Mouse (Mus musculus): Measurements from ENCODE around the gene Olfr1058. TPM values are rescaled to one million over a fixed set of nuclear protein-coding genes. Genes with fewer than 3 reads are reported as not detected.
"Not testable (repeated sequence)": the region's sequence is repeated elsewhere in the genome, so short reads cannot be mapped to it uniquely, and the experiment has no call there.

Olfr1058 gene
- not detected in 2 replicates for polyA plus RNA-seq (2014; fragmentation: Nextera tagmentation; extraction: Ambion mirVana)

DNA sequence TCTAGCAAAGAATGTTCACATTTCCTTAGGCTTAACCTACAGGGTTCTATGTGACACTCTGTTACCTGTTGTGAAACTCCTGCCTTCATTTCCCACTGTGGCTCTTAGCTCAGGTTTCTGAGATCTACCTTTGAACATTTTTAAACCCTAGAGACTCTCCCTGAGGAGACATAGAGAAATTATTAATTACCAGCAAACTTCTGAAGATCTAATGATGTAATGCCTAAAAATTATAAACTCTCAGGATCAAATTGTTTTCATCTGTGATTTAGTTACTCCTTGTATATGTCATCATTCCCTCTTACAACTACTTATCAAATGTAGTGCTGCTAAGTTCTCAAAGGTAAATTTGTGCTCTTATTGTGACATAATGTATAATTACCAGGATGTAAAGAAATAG is at the start of gene Olfr1058:
Olfr1058 (minus strand) TSS at position 101 of the 400 bp plus-strand sequence.
- H3K27ac ChIP-seq (ENCODE audit: low read depth, low read length); H3K4me2 ChIP-seq; H3K9me3 ChIP-seq (ENCODE audit: control insufficient read depth, low read length); H3K4me3 ChIP-seq (ENCODE audit: low read depth, low read length); H3K4me1 ChIP-seq (ENCODE audit: control insufficient read depth, insufficient read depth, low read length); ATAC-seq (ENCODE audit: low FRiP score); H3K36me3 ChIP-seq (ENCODE audit: control insufficient read depth, insufficient read depth, low read length); H3K9ac ChIP-seq (ENCODE audit: low read length); DNase-seq (ENCODE audit: low spot score, missing footprints); H3K27me3 ChIP-seq (ENCODE audit: control insufficient read depth, insufficient read depth, low read length): not testable (repeated sequence)

DNA sequence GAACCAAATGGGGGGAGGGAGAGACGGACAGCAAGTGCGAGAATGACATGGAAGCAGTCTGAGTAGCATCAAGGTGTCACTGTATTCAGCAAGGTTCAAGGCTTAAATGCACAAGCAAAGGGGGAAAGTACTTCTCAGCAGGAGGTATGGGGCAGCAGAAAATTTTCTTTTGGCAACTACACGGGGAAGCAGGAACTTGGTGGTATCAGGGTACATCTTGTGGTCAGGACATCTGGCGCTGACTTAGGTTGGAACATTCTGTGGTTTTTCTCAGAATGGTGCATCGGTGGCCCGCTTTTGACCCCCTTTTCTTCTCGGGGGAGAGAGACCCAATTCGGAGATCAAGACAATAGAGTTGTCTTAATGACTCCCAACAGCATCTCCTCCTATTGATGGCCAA is 40.1 kb upstream of the Olfr1058 start:
- 87% methylated on average over 8 of the region's 8 CpGs for WGBS
- not testable (repeated sequence) for H3K9me3 ChIP-seq (ENCODE audit: control insufficient read depth, low read length); H3K4me1 ChIP-seq (ENCODE audit: control insufficient read depth, insufficient read depth, low read length); H3K27me3 ChIP-seq (ENCODE audit: control insufficient read depth, insufficient read depth, low read length); H3K4me3 ChIP-seq (ENCODE audit: low read depth, low read length); H3K9ac ChIP-seq (ENCODE audit: low read length); H3K36me3 ChIP-seq (ENCODE audit: control insufficient read depth, insufficient read depth, low read length); ATAC-seq (ENCODE audit: low FRiP score); H3K4me2 ChIP-seq; H3K27ac ChIP-seq (ENCODE audit: low read depth, low read length); DNase-seq (ENCODE audit: low spot score, missing footprints)

DNA sequence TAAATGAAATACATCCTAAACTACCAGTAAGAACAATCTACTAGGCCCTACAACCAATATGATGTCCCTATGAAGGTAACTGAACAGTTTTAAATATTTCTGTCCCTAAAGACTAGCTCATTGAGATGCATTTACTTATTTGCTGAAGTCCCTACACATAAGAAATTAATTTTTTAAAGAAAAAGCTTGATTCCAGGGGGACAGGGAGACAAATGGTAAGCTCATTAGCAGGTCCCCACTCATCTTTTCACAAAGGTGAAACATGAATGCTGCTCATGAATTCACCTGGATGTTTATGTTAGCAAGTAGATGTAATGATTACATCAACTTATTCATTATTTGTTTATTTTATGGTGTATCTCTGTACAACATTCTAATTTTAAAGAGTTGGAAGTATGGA is 38.3 kb upstream of the Olfr1058 start, which contains the start of gene Olfr1062:
Olfr1062 (minus strand) TSS at position 101 of the 400 bp plus-strand sequence.
- not testable (repeated sequence) for H3K9ac ChIP-seq (ENCODE audit: low read length)

DNA sequence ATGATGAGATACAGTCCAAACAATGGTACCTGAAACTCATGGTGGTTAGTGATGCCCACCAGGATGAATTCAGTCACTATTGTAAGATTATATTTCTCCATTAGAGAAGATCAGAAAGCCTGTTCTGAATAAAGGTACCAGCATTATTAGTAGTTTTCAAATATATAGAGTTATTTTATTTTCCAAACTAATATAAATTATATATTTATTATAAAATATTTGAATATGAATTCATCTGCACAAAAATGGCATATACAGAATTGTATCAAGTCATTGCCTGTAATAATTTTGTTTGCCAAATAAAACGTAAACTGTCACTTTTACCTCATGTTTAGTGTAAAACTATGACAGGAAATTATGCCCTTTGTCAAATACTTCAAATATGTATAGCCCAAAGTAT is 25.6 kb upstream of the Olfr1058 start, which contains the start of gene Olfr1061:
Olfr1061 (minus strand) TSS at position 101 of the 400 bp plus-strand sequence.
- Histone ChIP-seq H3K36me3 (ENCODE audit: control insufficient read depth, insufficient read depth, low read length) (no peaks in the 10 kb centered on the region), H3K27ac (ENCODE audit: low read depth, low read length) (no peak within 1 kb of the TSS), H3K4me3 (ENCODE audit: low read depth, low read length) (no peak within 1 kb of the TSS), H3K9me3 (ENCODE audit: control insufficient read depth, low read length) (no peaks in the 10 kb centered on the region), H3K27me3 (ENCODE audit: control insufficient read depth, insufficient read depth, low read length) (no peaks in the 10 kb centered on the region), H3K4me2 (no peak within 1 kb of the TSS), H3K4me1 (ENCODE audit: control insufficient read depth, insufficient read depth, low read length) (no peaks in the 10 kb centered on the region), H3K9ac (ENCODE audit: low read length) (no peak within 1 kb of the TSS)
- ATAC-seq (ENCODE audit: low FRiP score) (no peak), DNase-seq (ENCODE audit: low spot score, missing footprints) (no peak)
- WGBS: 88% methylated on average over 1 of the region's 1 CpGs

More for the DNA sequence above, 38.3 kb upstream of the Olfr1058 start, which contains the start of gene Olfr1062:
- not testable (repeated sequence) for H3K27me3 ChIP-seq (ENCODE audit: control insufficient read depth, insufficient read depth, low read length); H3K36me3 ChIP-seq (ENCODE audit: control insufficient read depth, insufficient read depth, low read length); H3K4me1 ChIP-seq (ENCODE audit: control insufficient read depth, insufficient read depth, low read length); H3K4me2 ChIP-seq; ATAC-seq (ENCODE audit: low FRiP score); H3K9me3 ChIP-seq (ENCODE audit: control insufficient read depth, low read length); H3K4me3 ChIP-seq (ENCODE audit: low read depth, low read length); H3K27ac ChIP-seq (ENCODE audit: low read depth, low read length); DNase-seq (ENCODE audit: low spot score, missing footprints)

DNA sequence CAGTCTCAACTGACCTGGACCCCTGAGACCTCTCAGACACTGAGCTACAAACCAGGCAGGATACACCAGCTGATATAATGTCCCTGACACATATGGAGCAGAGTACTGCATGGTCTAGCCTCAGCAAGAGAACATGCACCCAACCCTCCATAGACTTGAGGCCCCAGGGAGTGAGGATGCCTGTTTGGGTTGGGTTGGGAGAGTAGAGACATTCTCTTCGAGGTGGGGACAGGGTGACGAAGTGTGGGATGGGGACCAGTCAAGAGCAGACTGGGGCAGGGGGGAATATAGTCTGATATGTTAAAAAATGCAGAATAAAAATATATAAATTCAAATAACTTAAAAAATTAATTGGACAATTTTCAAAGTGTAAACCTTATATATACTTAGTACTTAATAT is 6.8 kb upstream of the Olfr1058 start:
- Histone ChIP-seq H3K9ac (ENCODE audit: low read length) (no peak overlapping the region), H3K4me2 (no peak overlapping the region), H3K4me1 (ENCODE audit: control insufficient read depth, insufficient read depth, low read length) (no peaks in the 10 kb centered on the region), H3K4me3 (ENCODE audit: low read depth, low read length) (no peak overlapping the region), H3K36me3 (ENCODE audit: control insufficient read depth, insufficient read depth, low read length) (no peaks in the 10 kb centered on the region), H3K9me3 (ENCODE audit: control insufficient read depth, low read length) (no peaks in the 10 kb centered on the region), H3K27ac (ENCODE audit: low read depth, low read length) (no peak overlapping the region), H3K27me3 (ENCODE audit: control insufficient read depth, insufficient read depth, low read length) (no peaks in the 10 kb centered on the region)
- DNase-seq (ENCODE audit: low spot score, missing footprints): no peak
- ATAC-seq (ENCODE audit: low FRiP score): no peak
- 84% methylated on average over 2 of the region's 2 CpGs for WGBS

DNA sequence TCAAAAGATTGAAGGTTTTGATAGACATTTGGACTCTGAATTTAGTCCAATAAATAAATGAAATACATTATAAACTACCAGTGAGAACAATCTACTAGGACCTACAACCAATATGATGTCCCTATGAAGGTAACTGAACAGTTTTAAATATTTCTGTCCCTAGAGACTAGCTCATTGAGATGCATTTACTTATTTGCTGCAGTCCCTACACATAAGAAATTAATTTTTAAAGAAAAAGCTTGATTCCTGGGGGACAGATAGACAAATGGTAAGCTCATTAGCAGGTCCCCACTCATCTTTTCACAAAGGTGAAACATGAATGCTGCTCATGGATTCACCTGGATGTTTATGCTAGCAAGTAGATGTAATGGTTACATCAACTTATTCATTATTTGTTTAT is 10.1 kb downstream of the Olfr1058 start, which contains the start of gene Olfr1057:
Olfr1057 (minus strand) TSS at position 101 of the 400 bp plus-strand sequence.
- no peak for ATAC-seq (ENCODE audit: low FRiP score)
- Histone ChIP-seq H3K4me3 (ENCODE audit: low read depth, low read length) (no peak within 1 kb of the TSS), H3K27ac (ENCODE audit: low read depth, low read length) (no peak within 1 kb of the TSS), H3K27me3 (ENCODE audit: control insufficient read depth, insufficient read depth, low read length) (no peaks in the 10 kb centered on the region), H3K4me1 (ENCODE audit: control insufficient read depth, insufficient read depth, low read length) (no peaks in the 10 kb centered on the region), H3K9me3 (ENCODE audit: control insufficient read depth, low read length) (no peaks in the 10 kb centered on the region), H3K9ac (ENCODE audit: low read length) (no peak within 1 kb of the TSS), H3K36me3 (ENCODE audit: control insufficient read depth, insufficient read depth, low read length) (no peaks in the 10 kb centered on the region), H3K4me2 (no peak within 1 kb of the TSS)
- DNase-seq (ENCODE audit: low spot score, missing footprints): no peak

DNA sequence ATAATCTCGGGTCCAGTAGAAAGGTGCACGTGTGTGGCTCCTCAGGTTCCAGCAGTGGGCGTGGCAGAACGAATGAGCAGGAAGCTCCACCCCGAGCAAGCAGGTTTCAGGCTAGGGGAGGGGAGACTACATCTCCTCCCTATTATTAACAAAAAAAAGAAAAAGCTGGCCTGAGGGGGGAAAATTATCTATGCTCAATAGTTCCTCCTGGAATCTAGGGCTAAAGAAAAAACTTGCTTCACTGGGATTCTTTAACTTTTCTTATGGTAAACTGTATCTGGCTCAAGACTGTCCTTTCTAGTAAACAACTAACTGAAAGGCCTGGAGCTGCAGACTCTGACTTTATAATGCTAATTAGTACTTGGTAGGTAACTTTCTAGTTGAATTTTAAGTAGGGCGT is 22.0 kb downstream of the Olfr1058 start:
- H3K9ac ChIP-seq (ENCODE audit: low read length); ATAC-seq (ENCODE audit: low FRiP score); H3K27me3 ChIP-seq (ENCODE audit: control insufficient read depth, insufficient read depth, low read length); H3K36me3 ChIP-seq (ENCODE audit: control insufficient read depth, insufficient read depth, low read length); H3K4me3 ChIP-seq (ENCODE audit: low read depth, low read length); H3K27ac ChIP-seq (ENCODE audit: low read depth, low read length); H3K9me3 ChIP-seq (ENCODE audit: control insufficient read depth, low read length); DNase-seq (ENCODE audit: low spot score, missing footprints); H3K4me2 ChIP-seq; H3K4me1 ChIP-seq (ENCODE audit: control insufficient read depth, insufficient read depth, low read length): not testable (repeated sequence)
- no CpG with 5 or more reads among the region's 6 CpGs for WGBS

DNA sequence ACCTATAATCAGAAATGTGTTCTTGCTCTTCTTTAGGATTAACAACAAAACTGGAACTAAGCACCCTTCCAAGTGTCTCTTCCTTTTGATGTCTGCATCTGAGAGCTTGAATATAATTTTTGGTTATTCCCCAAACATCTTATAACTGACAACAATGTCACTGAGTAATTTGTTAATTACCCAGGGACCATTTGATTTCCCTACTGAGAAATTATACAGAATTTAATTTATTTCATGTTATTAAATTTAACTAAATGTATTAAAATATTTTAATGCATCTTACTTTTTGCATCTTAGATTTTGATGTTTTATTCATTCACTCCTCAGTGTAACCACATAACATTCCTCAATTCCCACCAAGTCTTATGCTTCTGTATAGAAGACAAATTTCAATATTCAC is 26.0 kb downstream of the Olfr1058 start, which contains the start of gene Olfr1056:
Olfr1056 (minus strand) TSS at position 101 of the 400 bp plus-strand sequence.
- H3K36me3 ChIP-seq (ENCODE audit: control insufficient read depth, insufficient read depth, low read length): no peaks in the 10 kb centered on the region
- no peak within 1 kb of the TSS for H3K9ac ChIP-seq (ENCODE audit: low read length)
- ATAC-seq (ENCODE audit: low FRiP score) (no peak), DNase-seq (ENCODE audit: low spot score, missing footprints) (no peak)
- H3K27me3 ChIP-seq (ENCODE audit: control insufficient read depth, insufficient read depth, low read length): no peaks in the 10 kb centered on the region
- H3K4me3 ChIP-seq (ENCODE audit: low read depth, low read length): no peak within 1 kb of the TSS
- no peak within 1 kb of the TSS for H3K4me2 ChIP-seq
- no peaks in the 10 kb centered on the region for H3K9me3 ChIP-seq (ENCODE audit: control insufficient read depth, low read length)
- no peaks in the 10 kb centered on the region for H3K4me1 ChIP-seq (ENCODE audit: control insufficient read depth, insufficient read depth, low read length)
- H3K27ac ChIP-seq (ENCODE audit: low read depth, low read length): no peak within 1 kb of the TSS

DNA sequence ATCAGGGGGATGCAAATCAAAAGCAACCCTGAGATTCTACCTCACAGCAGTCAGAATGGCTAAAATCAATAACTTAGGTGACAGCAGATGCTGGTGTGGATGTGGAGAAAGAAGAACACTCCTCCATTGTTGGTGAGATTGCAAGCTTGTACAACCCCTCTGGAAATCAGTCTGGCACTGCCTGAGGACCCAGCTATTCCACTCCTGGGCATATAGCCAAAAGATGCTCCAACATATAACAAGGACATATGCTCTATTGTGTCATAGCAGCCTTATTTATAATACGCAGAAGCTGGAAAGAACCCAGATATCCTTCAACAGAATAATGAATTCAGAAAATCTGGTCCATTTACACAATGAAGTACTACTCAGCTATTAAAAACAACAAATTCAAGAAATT is 36.6 kb downstream of the Olfr1058 start:
- H3K4me3 ChIP-seq (ENCODE audit: low read depth, low read length); DNase-seq (ENCODE audit: low spot score, missing footprints); H3K27me3 ChIP-seq (ENCODE audit: control insufficient read depth, insufficient read depth, low read length); ATAC-seq (ENCODE audit: low FRiP score); H3K9me3 ChIP-seq (ENCODE audit: control insufficient read depth, low read length); H3K27ac ChIP-seq (ENCODE audit: low read depth, low read length); H3K36me3 ChIP-seq (ENCODE audit: control insufficient read depth, insufficient read depth, low read length); H3K4me1 ChIP-seq (ENCODE audit: control insufficient read depth, insufficient read depth, low read length); H3K4me2 ChIP-seq; H3K9ac ChIP-seq (ENCODE audit: low read length): not testable (repeated sequence)
- 93% methylated on average over 1 of the region's 1 CpGs for WGBS

All from midbrain, embryonic 11.5 days (tissue).